Mouse (Mus musculus): ENCODE data around the gene Rtn4rl1. TPM values are rescaled to one million over a fixed set of nuclear protein-coding genes. Genes with fewer than 3 reads are reported as not detected.
A peak's percentile ranks its signal among the peaks of the same experiment; 100 is the strongest.

Rtn4rl1 gene
- polyA plus RNA-seq, 1 experiment, result 0.96 TPM

GRCm38 (mm10) chr11:75263274-75263963, 69.8 kb downstream of the Rtn4rl1 start:
- H3K4me3 ChIP-seq (ENCODE audit: low read depth, low read length), result no peak overlapping the region
- H3K9me3 ChIP-seq (replicated peaks; ENCODE audit: control insufficient read depth, insufficient read depth, low read length, poor library complexity, severe bottlenecking), result no peaks in the 10 kb centered on the region
- no peaks in the 10 kb centered on the region for H3K4me1 ChIP-seq (ENCODE audit: control insufficient read depth, insufficient read depth, low read length)
- H3K27me3 ChIP-seq (ENCODE audit: control insufficient read depth, insufficient read depth, low read length, poor library complexity, severe bottlenecking), result no peaks in the 10 kb centered on the region
- no peak overlapping the region for H3K27ac ChIP-seq (ENCODE audit: insufficient read depth, low read length)
- no peak overlapping the region for H3K9ac ChIP-seq (ENCODE audit: low read depth, poor library complexity, severe bottlenecking)
- TF ChIP-seq EP300 (IDR thresholded peaks at IDR 0.05; ENCODE audit: insufficient read depth, low read depth, low read length) (no peak), POLR2A (IDR thresholded peaks at IDR 0.05; ENCODE audit: insufficient read depth, low read length) (no peak), CTCF (IDR thresholded peaks at IDR 0.05; ENCODE audit: low read depth, low read length) (no peak)
- H3K36me3 ChIP-seq (ENCODE audit: control insufficient read depth, insufficient read depth, low read length, poor library complexity, severe bottlenecking), result no peaks in the 10 kb centered on the region

GRCm38 (mm10) chr11:75263964-75264312, 70.4 kb downstream of the Rtn4rl1 start:
- Histone ChIP-seq H3K9me3 (replicated peaks; ENCODE audit: control insufficient read depth, insufficient read depth, low read length, poor library complexity, severe bottlenecking) (no peaks in the 10 kb centered on the region), H3K4me1 (ENCODE audit: control insufficient read depth, insufficient read depth, low read length) (no peaks in the 10 kb centered on the region), H3K4me3 (ENCODE audit: low read depth, low read length) (no peak overlapping the region), H3K36me3 (ENCODE audit: control insufficient read depth, insufficient read depth, low read length, poor library complexity, severe bottlenecking) (no peaks in the 10 kb centered on the region), H3K27me3 (ENCODE audit: control insufficient read depth, insufficient read depth, low read length, poor library complexity, severe bottlenecking) (no peaks in the 10 kb centered on the region), H3K9ac (ENCODE audit: low read depth, poor library complexity, severe bottlenecking) (no peak overlapping the region), H3K27ac (ENCODE audit: insufficient read depth, low read length) (no peak overlapping the region)
- no peak for TF ChIP-seq CTCF (IDR thresholded peaks at IDR 0.05; ENCODE audit: low read depth, low read length)
- TF ChIP-seq POLR2A (IDR thresholded peaks at IDR 0.05; ENCODE audit: insufficient read depth, low read length), result no peak

- no peak overlapping the region for H3K9ac ChIP-seq (ENCODE audit: low read depth, poor library complexity, severe bottlenecking)
- no peaks in the 10 kb centered on the region for H3K27me3 ChIP-seq (ENCODE audit: control insufficient read depth, insufficient read depth, low read length, poor library complexity, severe bottlenecking)
- no peaks in the 10 kb centered on the region for H3K9me3 ChIP-seq (replicated peaks; ENCODE audit: control insufficient read depth, insufficient read depth, low read length, poor library complexity, severe bottlenecking)
- H3K4me1 ChIP-seq (ENCODE audit: control insufficient read depth, insufficient read depth, low read length), result no peaks in the 10 kb centered on the region
- no peak overlapping the region for H3K27ac ChIP-seq (ENCODE audit: insufficient read depth, low read length)
- H3K4me3 ChIP-seq (ENCODE audit: low read depth, low read length), result no peak overlapping the region
- no peaks in the 10 kb centered on the region for H3K36me3 ChIP-seq (ENCODE audit: control insufficient read depth, insufficient read depth, low read length, poor library complexity, severe bottlenecking)
- TF ChIP-seq CTCF (IDR thresholded peaks at IDR 0.05; ENCODE audit: low read depth, low read length) (no peak), POLR2A (IDR thresholded peaks at IDR 0.05; ENCODE audit: insufficient read depth, low read length) (no peak), EP300 (IDR thresholded peaks at IDR 0.05; ENCODE audit: insufficient read depth, low read depth, low read length) (no peak)
Measured at GRCm38 (mm10) chr11:75264550-75264949, 71.0 kb downstream of the Rtn4rl1 start.

- no peak for TF ChIP-seq CTCF (IDR thresholded peaks at IDR 0.05; ENCODE audit: low read depth, low read length)
- TF ChIP-seq POLR2A (IDR thresholded peaks at IDR 0.05; ENCODE audit: insufficient read depth, low read length), result no peak
- no peak for TF ChIP-seq EP300 (IDR thresholded peaks at IDR 0.05; ENCODE audit: insufficient read depth, low read depth, low read length)
- H3K9me3 ChIP-seq (replicated peaks; ENCODE audit: control insufficient read depth, insufficient read depth, low read length, poor library complexity, severe bottlenecking), result no peaks in the 10 kb centered on the region
- 0 out of 2 replicates have a peak overlapping the region, but pooled peaks have one; percentile 0 for H3K9ac ChIP-seq (ENCODE audit: low read depth, poor library complexity, severe bottlenecking)
- peak overlapping the region; percentile 32; the same call in 1 of the 2 replicates for H3K4me3 ChIP-seq (ENCODE audit: low read depth, low read length)
- H3K36me3 ChIP-seq (ENCODE audit: control insufficient read depth, insufficient read depth, low read length, poor library complexity, severe bottlenecking), result no peaks in the 10 kb centered on the region
- H3K4me1 ChIP-seq (ENCODE audit: control insufficient read depth, insufficient read depth, low read length), result no peaks in the 10 kb centered on the region
- H3K27me3 ChIP-seq (ENCODE audit: control insufficient read depth, insufficient read depth, low read length, poor library complexity, severe bottlenecking), result no peaks in the 10 kb centered on the region
- H3K27ac ChIP-seq (ENCODE audit: insufficient read depth, low read length), result no peak overlapping the region
Measured at GRCm38 (mm10) chr11:75265545-75265944, 72.0 kb downstream of the Rtn4rl1 start.

GRCm38 (mm10) chr11:75267826-75268281, 74.3 kb downstream of the Rtn4rl1 start:
- Histone ChIP-seq H3K36me3 (ENCODE audit: control insufficient read depth, insufficient read depth, low read length, poor library complexity, severe bottlenecking) (no peaks in the 10 kb centered on the region), H3K4me3 (ENCODE audit: low read depth, low read length) (no peak overlapping the region), H3K9me3 (replicated peaks; ENCODE audit: control insufficient read depth, insufficient read depth, low read length, poor library complexity, severe bottlenecking) (no peaks in the 10 kb centered on the region), H3K27ac (ENCODE audit: insufficient read depth, low read length) (no peak overlapping the region), H3K4me1 (ENCODE audit: control insufficient read depth, insufficient read depth, low read length) (no peaks in the 10 kb centered on the region), H3K27me3 (ENCODE audit: control insufficient read depth, insufficient read depth, low read length, poor library complexity, severe bottlenecking) (no peaks in the 10 kb centered on the region), H3K9ac (ENCODE audit: low read depth, poor library complexity, severe bottlenecking) (no peak overlapping the region)
- TF ChIP-seq CTCF (IDR thresholded peaks at IDR 0.05; ENCODE audit: low read depth, low read length) (no peak), POLR2A (IDR thresholded peaks at IDR 0.05; ENCODE audit: insufficient read depth, low read length) (no peak), EP300 (IDR thresholded peaks at IDR 0.05; ENCODE audit: insufficient read depth, low read depth, low read length) (no peak)

- Histone ChIP-seq H3K27me3 (ENCODE audit: control insufficient read depth, insufficient read depth, low read length, poor library complexity, severe bottlenecking) (no peaks in the 10 kb centered on the region), H3K4me1 (ENCODE audit: control insufficient read depth, insufficient read depth, low read length) (no peaks in the 10 kb centered on the region), H3K27ac (ENCODE audit: insufficient read depth, low read length) (no peak overlapping the region), H3K36me3 (ENCODE audit: control insufficient read depth, insufficient read depth, low read length, poor library complexity, severe bottlenecking) (no peaks in the 10 kb centered on the region), H3K9ac (ENCODE audit: low read depth, poor library complexity, severe bottlenecking) (no peak overlapping the region), H3K9me3 (replicated peaks; ENCODE audit: control insufficient read depth, insufficient read depth, low read length, poor library complexity, severe bottlenecking) (no peaks in the 10 kb centered on the region), H3K4me3 (ENCODE audit: low read depth, low read length) (no peak overlapping the region)
- no peak for TF ChIP-seq EP300 (IDR thresholded peaks at IDR 0.05; ENCODE audit: insufficient read depth, low read depth, low read length)
- no peak for TF ChIP-seq POLR2A (IDR thresholded peaks at IDR 0.05; ENCODE audit: insufficient read depth, low read length)
- no peak for TF ChIP-seq CTCF (IDR thresholded peaks at IDR 0.05; ENCODE audit: low read depth, low read length)
Measured at GRCm38 (mm10) chr11:75268492-75268891, 74.9 kb downstream of the Rtn4rl1 start.
